Mouse (Mus musculus): ENCODE data around the gene Rgs9bp.

Rgs9bp gene

DNA sequence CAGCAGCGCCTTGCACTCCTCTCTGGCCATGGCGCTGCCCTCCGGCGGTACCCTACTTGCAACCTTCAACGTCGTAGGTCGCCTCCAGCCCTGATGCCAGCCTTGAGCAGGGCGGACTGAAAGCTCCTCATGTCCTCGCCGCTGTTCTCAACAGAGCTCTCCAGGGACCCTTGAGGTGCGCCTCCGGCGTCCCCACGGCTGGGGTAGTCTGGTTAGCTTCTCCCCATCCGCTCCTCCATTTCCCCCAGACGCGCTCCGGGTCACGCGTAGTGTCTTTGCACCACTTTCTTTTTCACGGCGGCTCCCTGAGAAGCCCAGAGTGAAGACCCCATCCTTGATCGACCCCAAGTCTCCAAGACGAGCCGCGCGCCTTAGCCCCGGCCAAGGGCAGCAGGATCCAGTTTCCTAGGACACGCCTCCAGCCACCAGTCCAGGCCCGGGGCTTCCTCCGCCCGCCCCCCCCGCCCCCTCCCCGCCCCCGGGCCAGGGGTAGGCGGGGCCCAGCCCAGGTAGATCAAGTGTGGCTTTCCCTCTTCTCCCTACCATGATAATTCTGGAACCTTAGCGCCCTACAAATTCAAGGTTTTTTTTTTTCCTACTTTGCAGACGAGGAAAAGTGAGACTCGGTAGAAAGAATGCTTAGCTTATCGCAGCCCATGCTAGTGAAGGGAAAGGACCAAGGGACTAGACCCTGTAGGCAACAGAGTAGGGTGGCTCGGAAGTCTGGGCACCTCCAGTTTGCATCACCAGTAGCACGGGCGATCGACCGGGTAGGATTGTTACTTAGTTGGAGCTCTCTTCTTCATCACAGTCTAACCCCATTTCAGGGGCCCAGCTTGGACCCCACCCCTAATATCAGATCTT, at the start of gene Rgs9bp:
Gene Rgs9bp (minus strand): TSS at position 392 of the 864 bp plus-strand sequence.
- no peak for TF ChIP-seq GATA4 (IDR thresholded peaks at IDR 0.05; ENCODE audit: insufficient replicate concordance, low read length)

- TF ChIP-seq GATA4 (IDR thresholded peaks at IDR 0.05; ENCODE audit: insufficient replicate concordance, low read length), result no peak
Observed at GRCm38 (mm10) chr7:35628496-35628895, 43.1 kb upstream of the Rgs9bp start.

DNA sequence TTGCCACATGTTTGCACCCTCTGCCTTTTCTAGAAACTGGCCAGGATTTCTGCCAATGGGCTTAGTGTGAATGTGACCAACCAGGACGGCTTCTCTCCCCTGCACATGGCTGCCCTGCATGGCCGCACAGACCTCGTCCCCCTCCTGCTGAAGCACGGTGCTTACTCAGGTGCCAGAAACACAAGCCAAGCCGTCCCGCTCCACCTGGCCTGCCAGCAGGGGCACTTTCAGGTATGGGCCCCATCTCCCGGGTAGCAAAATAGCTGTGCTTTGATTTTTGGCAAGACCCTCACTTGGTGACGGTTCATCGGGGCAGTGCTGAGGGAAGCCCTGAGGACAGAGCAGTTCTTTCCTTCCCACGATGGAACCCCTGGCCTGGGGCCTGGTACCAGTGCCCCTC, 42.0 kb upstream of the Rgs9bp start:
- TF ChIP-seq GATA4 (IDR thresholded peaks at IDR 0.05; ENCODE audit: insufficient replicate concordance, low read length), result no peak

- TF ChIP-seq GATA4 (IDR thresholded peaks at IDR 0.05; ENCODE audit: insufficient replicate concordance, low read length), result no peak
Observed at GRCm38 (mm10) chr7:35626038-35626437, 40.7 kb upstream of the Rgs9bp start.

DNA sequence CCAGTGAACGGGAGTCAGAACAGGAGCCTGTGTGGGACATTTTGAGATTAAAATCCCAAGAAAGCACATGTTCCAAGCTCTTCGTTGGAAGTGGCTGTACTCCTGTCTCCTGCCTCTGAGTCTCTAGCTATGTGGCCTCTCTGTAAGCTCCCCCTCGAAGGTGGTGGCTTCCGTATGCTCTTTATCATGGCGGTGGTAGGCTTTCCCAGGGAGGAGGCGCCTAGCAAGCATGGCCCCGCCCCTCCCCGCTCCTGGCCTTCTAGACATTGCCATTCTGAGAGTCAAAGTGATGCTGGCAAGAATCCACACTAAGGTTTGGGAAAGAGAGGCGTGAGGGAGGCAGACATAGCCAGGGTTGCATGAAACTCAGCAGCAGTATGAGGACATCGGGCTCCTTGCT, 37.2 kb upstream of the Rgs9bp start:
- TF ChIP-seq GATA4 (IDR thresholded peaks at IDR 0.05; ENCODE audit: insufficient replicate concordance, low read length), result no peak

DNA sequence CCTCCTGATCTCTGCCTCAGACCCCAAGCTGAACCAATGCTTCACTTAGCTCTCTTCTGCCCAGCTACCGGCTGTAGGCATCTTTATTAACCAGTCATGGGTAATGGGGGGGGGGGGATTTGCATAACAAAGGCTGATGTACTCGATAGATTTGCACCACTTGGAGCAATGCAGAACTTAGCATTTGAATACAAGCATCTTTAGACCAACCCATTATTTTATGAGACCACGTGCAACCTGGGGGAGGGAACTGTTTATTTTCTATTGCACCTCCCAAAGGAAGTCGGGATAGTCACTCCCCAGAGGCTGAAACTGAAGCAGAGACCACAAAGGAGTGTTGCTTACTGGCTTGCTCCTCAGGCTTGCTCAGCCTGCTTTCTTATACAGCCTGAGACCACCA, 32.1 kb upstream of the Rgs9bp start:
- no peak for TF ChIP-seq GATA4 (IDR thresholded peaks at IDR 0.05; ENCODE audit: insufficient replicate concordance, low read length)

- no peak for TF ChIP-seq GATA4 (IDR thresholded peaks at IDR 0.05; ENCODE audit: insufficient replicate concordance, low read length)
Observed at GRCm38 (mm10) chr7:35609245-35609644, 23.9 kb upstream of the Rgs9bp start.

DNA sequence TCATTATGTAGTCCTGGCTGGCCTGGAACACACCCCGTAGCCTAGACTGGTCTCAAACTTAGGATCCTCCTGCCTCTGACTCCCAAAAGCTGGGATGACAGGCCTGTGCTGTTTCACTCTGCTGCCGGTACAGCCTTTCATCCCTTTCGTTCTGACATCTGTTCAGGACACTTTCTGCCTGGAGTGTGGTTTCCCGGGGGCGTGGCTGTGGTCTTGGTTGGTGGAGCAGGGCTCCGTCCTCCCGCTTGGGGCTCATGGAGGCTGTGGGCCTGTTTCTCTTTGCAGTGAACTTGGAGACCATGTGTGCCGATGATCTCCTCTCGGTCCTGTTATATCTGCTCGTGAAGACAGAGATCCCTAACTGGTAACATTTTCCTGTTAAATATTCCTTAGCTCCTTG, 21.4 kb upstream of the Rgs9bp start:
- no peak for TF ChIP-seq GATA4 (IDR thresholded peaks at IDR 0.05; ENCODE audit: insufficient replicate concordance, low read length)

GRCm38 (mm10) chr7:35602766-35603165, 17.4 kb upstream of the Rgs9bp start:
- TF ChIP-seq GATA4 (IDR thresholded peaks at IDR 0.05; ENCODE audit: insufficient replicate concordance, low read length), result no peak

GRCm38 (mm10) chr7:35601106-35601505, 15.7 kb upstream of the Rgs9bp start:
- TF ChIP-seq GATA4 (IDR thresholded peaks at IDR 0.05; ENCODE audit: insufficient replicate concordance, low read length), result no peak

DNA sequence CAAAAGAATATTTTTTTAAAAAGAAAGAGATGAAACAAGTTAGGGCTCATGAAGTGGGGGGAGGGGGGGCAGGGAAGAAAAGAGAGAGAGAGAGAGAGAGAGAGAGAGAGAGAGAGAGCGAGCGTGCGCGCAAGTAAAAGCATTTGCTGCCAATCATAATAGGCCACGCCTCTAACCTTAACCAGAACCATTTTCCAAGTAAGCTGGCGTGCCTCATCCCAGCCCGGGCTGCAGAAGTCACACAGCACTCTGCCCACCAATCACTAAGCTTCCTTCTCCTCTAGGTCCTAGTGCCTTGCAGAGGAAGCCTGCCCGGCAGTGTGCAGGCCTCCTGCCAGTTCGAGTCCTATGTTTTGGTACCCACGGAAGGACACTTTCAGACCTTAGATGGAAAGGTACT, 14.6 kb upstream of the Rgs9bp start:
- TF ChIP-seq GATA4 (IDR thresholded peaks at IDR 0.05; ENCODE audit: insufficient replicate concordance, low read length), result no peak

- no peak for TF ChIP-seq GATA4 (IDR thresholded peaks at IDR 0.05; ENCODE audit: insufficient replicate concordance, low read length)
Observed at GRCm38 (mm10) chr7:35599492-35599891, 14.1 kb upstream of the Rgs9bp start.

DNA sequence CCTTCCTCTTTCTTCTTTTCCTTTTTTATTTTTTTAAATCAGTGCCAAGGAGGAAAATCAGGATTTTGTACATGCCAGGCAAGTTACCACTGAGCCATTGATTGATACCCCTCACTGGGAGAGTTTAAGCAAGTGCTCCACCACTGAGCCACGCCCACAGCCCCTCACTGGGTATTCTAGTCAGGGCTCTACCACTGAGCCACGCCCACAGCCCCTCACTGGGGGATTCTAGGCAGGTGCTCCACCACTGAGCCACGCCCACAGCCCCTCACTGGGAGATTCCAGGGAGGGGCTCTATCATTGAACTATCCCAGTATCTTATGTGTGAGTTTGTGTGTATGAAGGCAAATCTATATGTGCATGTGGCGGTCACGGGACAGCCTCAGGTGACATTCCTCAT, 8.9 kb upstream of the Rgs9bp start:
- no peak for TF ChIP-seq GATA4 (IDR thresholded peaks at IDR 0.05; ENCODE audit: insufficient replicate concordance, low read length)

DNA sequence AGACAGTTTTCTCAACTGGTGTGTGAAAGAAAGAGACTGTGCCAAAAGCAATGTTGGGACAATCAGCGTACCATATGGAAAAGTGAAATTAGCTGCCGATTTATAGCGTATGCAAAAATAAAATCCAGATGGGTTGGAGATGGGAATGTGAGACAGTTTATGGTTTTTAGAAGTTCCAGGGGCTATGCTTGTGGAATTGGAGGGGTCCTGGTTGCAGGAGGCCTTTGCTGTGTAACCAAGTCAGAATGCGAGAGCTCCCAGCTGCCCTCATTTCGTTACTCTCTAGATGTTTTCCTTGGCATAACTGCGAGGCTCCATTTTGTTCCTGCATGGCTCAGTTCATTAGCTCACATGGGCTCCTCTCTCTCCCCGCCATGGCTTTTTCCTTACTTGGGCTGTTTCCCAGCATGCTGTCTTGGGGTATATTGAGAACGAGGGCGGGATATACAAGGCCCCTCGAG, 5.4 kb upstream of the Rgs9bp start:
- no peak for TF ChIP-seq GATA4 (IDR thresholded peaks at IDR 0.05; ENCODE audit: insufficient replicate concordance, low read length)

- TF ChIP-seq GATA4 (IDR thresholded peaks at IDR 0.05; ENCODE audit: insufficient replicate concordance, low read length), result no peak
Observed at GRCm38 (mm10) chr7:35589485-35589884, 4.1 kb upstream of the Rgs9bp start.

DNA sequence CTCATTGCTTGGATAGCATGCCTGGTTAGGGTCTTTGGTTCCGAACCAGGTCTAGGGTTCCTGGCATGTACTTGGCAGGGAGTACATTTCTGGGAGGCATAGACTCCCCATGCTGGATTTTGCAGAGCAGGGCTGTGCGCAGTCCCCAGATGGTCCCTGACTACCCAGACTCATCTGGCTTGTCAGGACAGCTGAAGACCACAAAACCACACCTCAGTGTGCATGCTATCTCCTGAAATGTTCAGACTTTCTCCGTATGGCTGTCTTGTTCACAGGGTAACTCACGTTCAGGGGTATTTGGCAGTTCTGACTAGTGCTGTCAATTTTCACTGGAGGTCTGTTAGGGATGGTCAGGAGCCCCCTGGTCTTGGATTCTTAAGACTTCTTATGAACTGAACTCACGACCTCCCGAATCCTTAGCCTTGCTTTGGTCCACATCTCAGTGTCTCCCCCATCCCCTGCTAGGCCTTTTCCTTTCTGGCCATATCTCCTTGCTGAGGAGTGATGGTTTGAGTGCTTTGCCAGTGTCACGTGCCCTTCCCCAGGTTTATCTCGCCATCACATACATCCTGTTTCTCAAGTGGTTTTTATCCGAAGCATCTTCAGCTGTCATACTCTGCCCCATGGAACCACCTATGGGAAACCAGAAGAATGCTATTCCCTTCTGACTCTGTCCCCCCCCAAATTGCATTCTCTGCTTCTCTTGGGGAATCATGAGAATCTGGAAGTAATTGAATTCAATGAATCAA, 3.5 kb upstream of the Rgs9bp start:
- TF ChIP-seq GATA4 (IDR thresholded peaks at IDR 0.05; ENCODE audit: insufficient replicate concordance, low read length), result no peak
